Mouse (Mus musculus) liver, postnatal 0 days (tissue): ENCODE results near the gene Rce1. TPM values are rescaled to one million over a fixed set of nuclear protein-coding genes. Genes with fewer than 3 reads are reported as not detected.

Experiments
- ATAC-seq: fragments of 200-750 bp; cut with Nextera tagmentation; 2 replicates; pipeline ENCODE4 v1.8.0; 2017; ENCODE audit warnings: mild to moderate bottlenecking, moderate library complexity
- DNase-seq: peaks from one replicate; pipeline ENCODE4 v3.0.0-alpha.2; 2016
- H3K27ac ChIP-seq: fragments of 300-500 bp; sonication (generic); 2 replicates; pipeline ENCODE4 v1.5.1; 2014; ENCODE audit warnings: antibody characterized with exemption, moderate library complexity, mild to moderate bottlenecking, low read depth
- H3K27me3 ChIP-seq: fragments of 300-500 bp; sonication (generic); 2 replicates; pipeline ENCODE4 v1.6.1; 2014; ENCODE audit warnings: low read length, control low read depth, mixed read lengths; ENCODE audit not compliant: insufficient read depth
- H3K36me3 ChIP-seq: fragments of 300-500 bp; sonication (generic); replicated peaks from 2 replicates; pipeline ENCODE4 v1.6.1; 2014; ENCODE audit warnings: mild to moderate bottlenecking, control low read depth, low read length, moderate library complexity, mixed read lengths; ENCODE audit not compliant: insufficient read depth
- H3K4me1 ChIP-seq: fragments of 300-500 bp; sonication (generic); 2 replicates; pipeline ENCODE4 v1.6.1; 2014; ENCODE audit warnings: antibody characterized with exemption, mild to moderate bottlenecking, control low read depth; ENCODE audit not compliant: insufficient read depth
- H3K4me2 ChIP-seq: fragments of 300-500 bp; sonication (generic); 2 replicates; pipeline ENCODE4 v1.6.1; 2014; ENCODE audit warnings: low read depth, mild to moderate bottlenecking, low read length, moderate library complexity, mixed read lengths
- H3K4me3 ChIP-seq: fragments of 300-500 bp; sonication (generic); 2 replicates; pipeline ENCODE4 v1.5.1; 2014; ENCODE audit warnings: low read depth, low read length
- H3K9ac ChIP-seq: fragments of 300-500 bp; sonication (generic); replicated peaks from 2 replicates; pipeline ENCODE4 v1.6.1; 2014; ENCODE audit warnings: mild to moderate bottlenecking, moderate library complexity
- H3K9me3 ChIP-seq: fragments of 300-500 bp; sonication (generic); 2 replicates; pipeline ENCODE4 v1.6.1; 2016; ENCODE audit warnings: mild to moderate bottlenecking, control low read depth, low read length, mixed read lengths
- CTCF ChIP-seq: sonication (generic); IDR thresholded peaks from 2 replicates; pipeline ENCODE4 v1.5.1; 2016; ENCODE audit warnings: antibody characterized with exemption, low read depth
- EP300 ChIP-seq: IDR thresholded peaks from 2 replicates; pipeline ENCODE4 v1.6.1; 2016; ENCODE audit warnings: antibody characterized with exemption, low read depth, mild to moderate bottlenecking
- WGBS: fragments of 180-500 bp; shearing (Covaris S2); extraction: QIAGEN DNeasy Blood & Tissue Kit; methylation state at CpG from one replicate; pipeline ENCODE4 v1.1.7; 2014; ENCODE audit not compliant: insufficient replicate concordance; 5-methylcytosine and 5-hydroxymethylcytosine counted together
- polyA plus RNA-seq: library from polyadenylated mRNA; unstranded; fragments of >200 nt; fragmentation: Nextera tagmentation; extraction: Ambion mirVana; gene quantifications from 2 replicates; pipeline ENCODE4 v1.2.1, GENCODE M21; 2015

The Rce1 gene
- polyA plus RNA-seq = 16.6 and 17.3 TPM in 2 replicates

GRCm38 (mm10) chr19:4625179-4625828 is at the start of gene Rce1:
Gene Rce1 (minus strand): TSS chr19:4625641.
- ATAC-seq = peak; percentile 84
- WGBS = under 1% methylated on average over 51 of the region's 64 CpGs

GRCm38 (mm10) chr19:4672401-4672800 is 47.0 kb upstream of the Rce1 start:
- DNase-seq (no peak), ATAC-seq (no peak)
- Histone ChIP-seq H3K4me3 (no peak overlapping the region), H3K4me2 (no peak overlapping the region), H3K9ac (no peak overlapping the region), H3K27ac (no peak overlapping the region), H3K36me3 (no peaks in the 10 kb centered on the region), H3K9me3 (no peaks in the 10 kb centered on the region), H3K27me3 (no peaks in the 10 kb centered on the region), H3K4me1 (no peaks in the 10 kb centered on the region)
- WGBS = 55% methylated on average over 6 of the region's 6 CpGs
- TF ChIP-seq EP300 (no peak), CTCF (no peak)

More at GRCm38 (mm10) chr19:4625179-4625828, at the start of gene Rce1:
- Histone ChIP-seq H3K9me3 (no peaks in the 10 kb centered on the region), H3K9ac (peak within 1 kb of the TSS; percentile 98), H3K4me3 (peak within 1 kb of the TSS; percentile 82), H3K27me3 (no peaks in the 10 kb centered on the region), H3K27ac (peak within 1 kb of the TSS; percentile 96), H3K4me2 (peak within 1 kb of the TSS; percentile 91), H3K4me1 (peaks cover 11% of the 10 kb centered on the region), H3K36me3 (peaks cover 26% of the 10 kb centered on the region)
- peak; percentile 95 for DNase-seq
- no peak for TF ChIP-seq EP300
- TF ChIP-seq CTCF = no peak

- Histone ChIP-seq H3K9me3 (no peaks in the 10 kb centered on the region), H3K4me3 (no peak overlapping the region), H3K9ac (no peak overlapping the region), H3K27me3 (no peaks in the 10 kb centered on the region), H3K4me1 (no peaks in the 10 kb centered on the region), H3K27ac (no peak overlapping the region), H3K4me2 (no peak overlapping the region), H3K36me3 (no peaks in the 10 kb centered on the region)
- WGBS = 53% methylated on average over 4 of the region's 4 CpGs
- no peak for DNase-seq
- no peak for ATAC-seq
- TF ChIP-seq CTCF (no peak), EP300 (no peak)
Observed at GRCm38 (mm10) chr19:4670776-4671175, 45.3 kb upstream of the Rce1 start.

- no peaks in the 10 kb centered on the region for H3K4me1 ChIP-seq
- H3K27me3 ChIP-seq = no peaks in the 10 kb centered on the region
- no peaks in the 10 kb centered on the region for H3K9me3 ChIP-seq
- H3K27ac ChIP-seq = no peak overlapping the region
- H3K36me3 ChIP-seq = no peaks in the 10 kb centered on the region
- H3K9ac ChIP-seq = no peak overlapping the region
- no peak for DNase-seq
- no peak overlapping the region for H3K4me2 ChIP-seq
- ATAC-seq = no peak
- peak; percentile 31 for TF ChIP-seq CTCF
- TF ChIP-seq EP300 = no peak
- no peak overlapping the region for H3K4me3 ChIP-seq
Observed at GRCm38 (mm10) chr19:4666815-4667214, 41.4 kb upstream of the Rce1 start.

GRCm38 (mm10) chr19:4658156-4658555 is 32.7 kb upstream of the Rce1 start:
- H3K4me2 ChIP-seq = no peak overlapping the region
- no peaks in the 10 kb centered on the region for H3K4me1 ChIP-seq
- H3K36me3 ChIP-seq = no peaks in the 10 kb centered on the region
- no peak for ATAC-seq
- no peak for DNase-seq
- H3K9ac ChIP-seq = no peak overlapping the region
- H3K4me3 ChIP-seq = no peak overlapping the region
- TF ChIP-seq EP300 = no peak
- H3K27ac ChIP-seq = no peak overlapping the region
- H3K9me3 ChIP-seq = no peaks in the 10 kb centered on the region
- WGBS = 86% methylated on average over 5 of the region's 5 CpGs
- H3K27me3 ChIP-seq = no peaks in the 10 kb centered on the region

- WGBS = 77% methylated on average over 11 of the region's 11 CpGs
Observed at GRCm38 (mm10) chr19:4646917-4647492, 21.6 kb upstream of the Rce1 start.

More at GRCm38 (mm10) chr19:4646917-4647492, 21.6 kb upstream of the Rce1 start:
- ATAC-seq (no peak), DNase-seq (no peak)
- H3K4me1 ChIP-seq = no peaks in the 10 kb centered on the region
- H3K4me2 ChIP-seq = no peak overlapping the region
- TF ChIP-seq CTCF (no peak), EP300 (no peak)
- H3K9me3 ChIP-seq = no peaks in the 10 kb centered on the region
- H3K36me3 ChIP-seq = no peaks in the 10 kb centered on the region
- H3K9ac ChIP-seq = no peak overlapping the region
- no peak overlapping the region for H3K4me3 ChIP-seq
- H3K27ac ChIP-seq = no peak overlapping the region
- no peaks in the 10 kb centered on the region for H3K27me3 ChIP-seq
